Mouse (Mus musculus) olfactory bulb, adult 2 months (tissue): ENCODE results near the gene Rorc.

Experiments used
- CTCF ChIP-seq: fragments of 200-500 bp; IDR thresholded peaks from 2 replicates; pipeline ENCODE4 v1.5.1; 2012; ENCODE audit warnings: low read depth, mild to moderate bottlenecking, low read length, moderate library complexity; ENCODE audit not compliant: insufficient read depth
- POLR2A ChIP-seq: fragments of 200-500 bp; IDR thresholded peaks from 2 replicates; pipeline ENCODE4 v1.6.1; 2012; ENCODE audit warnings: mild to moderate bottlenecking, low read depth, low read length, moderate library complexity; ENCODE audit not compliant: insufficient read depth

DNA sequence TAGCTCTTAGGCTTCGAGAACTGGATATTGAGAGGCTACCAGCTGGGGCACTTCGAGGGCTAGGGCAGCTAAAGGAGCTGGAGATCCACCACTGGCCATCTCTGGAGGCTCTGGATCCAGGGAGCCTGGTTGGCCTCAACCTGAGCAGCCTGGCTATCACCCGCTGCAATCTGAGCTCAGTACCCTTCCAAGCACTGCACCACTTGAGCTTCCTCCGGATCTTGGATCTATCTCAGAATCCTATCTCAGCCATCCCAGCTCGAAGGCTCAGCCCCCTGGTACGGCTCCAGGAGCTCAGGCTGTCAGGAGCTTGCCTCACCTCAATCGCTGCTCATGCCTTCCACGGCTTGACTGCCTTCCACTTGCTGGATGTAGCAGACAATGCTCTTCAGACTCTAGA is 29.9 kb downstream of the Rorc start:
- TF ChIP-seq CTCF (no peak), POLR2A (no peak)
